17 mouse cellular contexts compared by ENCODE assay signal in the genomic region with DNA sequence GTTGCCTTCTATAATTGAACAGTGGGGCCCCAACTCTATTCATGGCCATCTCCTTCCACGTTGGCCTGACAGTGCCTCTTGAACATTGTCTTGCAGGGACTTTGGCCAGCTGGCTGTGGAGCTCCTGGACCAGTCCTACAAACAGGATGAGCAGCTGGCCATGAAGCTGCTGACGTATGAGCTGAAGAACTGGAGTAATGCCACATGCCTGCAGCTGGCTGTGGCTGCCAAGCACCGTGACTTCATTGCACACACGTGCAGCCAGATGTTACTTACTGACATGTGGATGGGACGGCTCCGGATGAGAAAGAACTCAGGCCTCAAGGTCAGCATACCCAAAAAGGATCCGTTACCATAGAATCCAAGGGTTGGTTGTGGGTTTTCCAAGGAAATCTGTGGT.
DNase-seq lines count a peak whose midpoint lies in the region; ATAC-seq and TF ChIP-seq lines count a peak whose summit lies in the region.
"Had no signal": no experiment of that assay in that cellular context is flagged by ENCODE, and none has a peak within 500 bp of the region (broad histone marks: within the 10 kb centered on the region; RNA-seq: fewer than 3 reads in every experiment).

No protein-coding gene starts in this region.

- ATAC-seq in heart, postnatal 0 days (ENCODE audit: insufficient read depth, low read depth): 0 out of 2 replicates have a peak, but pooled peaks have one; percentile 19
- no peak for ATAC-seq in megakaryocyte, adult 5-6 weeks (ENCODE audit: poor library complexity, severe bottlenecking)
- ATAC-seq: forebrain, postnatal 0 days; Patski had no signal

- H3K27me3 ChIP-seq in heart, postnatal 0 days (ENCODE audit: control insufficient read depth, insufficient read depth, low read length): no peaks in the 10 kb centered on the region
- no peaks in the 10 kb centered on the region for H3K27me3 ChIP-seq in forebrain, embryonic 10.5 days (ENCODE audit: poor library complexity, severe bottlenecking)
- H3K27me3 ChIP-seq: heart, embryonic 13.5 days; kidney, embryonic 15.5 days had no signal

- no peak overlapping the region for H3K4me2 ChIP-seq in heart, postnatal 0 days (ENCODE audit: low read depth, low read length)
- H3K4me2 ChIP-seq: heart, embryonic 13.5 days; kidney, embryonic 15.5 days; midbrain, embryonic 11.5 days had no signal

- H3K36me3 ChIP-seq in heart, postnatal 0 days (replicated peaks; ENCODE audit: control insufficient read depth, insufficient read depth, low read length): no peaks in the 10 kb centered on the region
- 0 out of 2 replicates have a peak, but pooled peaks cover 2% of the 10 kb centered on the region for H3K36me3 ChIP-seq in forebrain, embryonic 10.5 days (replicated peaks)
- H3K36me3 ChIP-seq: heart, embryonic 13.5 days; kidney, embryonic 15.5 days had no signal

- no peak for TF ChIP-seq EP300 in heart, postnatal 0 days (IDR thresholded peaks at IDR 0.05; ENCODE audit: low read depth)

- H3K9me3 ChIP-seq in heart, postnatal 0 days (replicated peaks; ENCODE audit: control insufficient read depth, low read length): no peaks in the 10 kb centered on the region
- no peaks in the 10 kb centered on the region for H3K9me3 ChIP-seq in forebrain, embryonic 10.5 days
- H3K9me3 ChIP-seq: heart, embryonic 13.5 days; kidney, embryonic 15.5 days had no signal

- no peak overlapping the region; the same call in 1 of the 2 replicates for H3K27ac ChIP-seq in gastrocnemius, adult 2 months
- no peak overlapping the region for H3K27ac ChIP-seq in heart, postnatal 0 days (ENCODE audit: low read depth)
- no peak overlapping the region for H3K27ac ChIP-seq in forebrain, embryonic 10.5 days
- H3K27ac ChIP-seq: heart, embryonic 13.5 days; kidney, embryonic 15.5 days; liver, embryonic 14.5 days had no signal

- peak; percentile 53 for DNase-seq in brain, adult 2 months (ENCODE audit: low read depth, low spot score)
- DNase-seq in gastrocnemius, adult 2 months: peak; percentile 77
- peak; percentile 16 for DNase-seq in heart, postnatal 0 days (ENCODE audit: low spot score)
- DNase-seq in lung, postnatal 14 days: peak; percentile 50
- no peak for DNase-seq in cerebellum, adult 11 months
- no peak for DNase-seq in forebrain, embryonic 10.5 days (ENCODE audit: extremely low spot score, low spot score)
- DNase-seq: cerebellum, adult 8-10 months; forebrain, postnatal 0 days; left cerebral cortex, postnatal 4 days; thymus, adult 2 months had no signal

- WGBS in heart, postnatal 0 days: 54% methylated on average over 7 of the region's 7 CpGs
- WGBS in forebrain, embryonic 10.5 days: 94% methylated on average over 7 of the region's 7 CpGs

- H3K9ac ChIP-seq in heart, postnatal 0 days (replicated peaks; ENCODE audit: low read depth, low read length): no peak overlapping the region
- H3K9ac ChIP-seq: forebrain, postnatal 0 days; heart, embryonic 13.5 days; kidney, embryonic 15.5 days; liver, embryonic 14.5 days had no signal

- no peak overlapping the region for H3K4me3 ChIP-seq in gastrocnemius, adult 2 months
- H3K4me3 ChIP-seq in heart, postnatal 0 days (ENCODE audit: low read depth, low read length): no peak overlapping the region
- H3K4me3 ChIP-seq in forebrain, embryonic 10.5 days: no peak overlapping the region
- H3K4me3 ChIP-seq: erythroblast, embryonic 14.5 days; heart, embryonic 13.5 days; kidney, embryonic 15.5 days had no signal

- intact Hi-C loops in gastrocnemius, adult 2 months (cut with DNase I): no loop called here

- TF ChIP-seq CTCF in gastrocnemius, adult 2 months (IDR thresholded peaks at IDR 0.05): no peak
- no peak for TF ChIP-seq CTCF in heart, postnatal 0 days (IDR thresholded peaks at IDR 0.05; ENCODE audit: low read depth)

- H3K4me1 ChIP-seq in heart, postnatal 0 days (ENCODE audit: control insufficient read depth, insufficient read depth): peaks cover 20% of the 10 kb centered on the region
- H3K4me1 ChIP-seq in forebrain, embryonic 10.5 days: no peaks in the 10 kb centered on the region
- H3K4me1 ChIP-seq: kidney, embryonic 15.5 days had no signal

Comparison
In these comparisons a context has a peak if more than half of its experiments do, and no peak if none do; other contexts are left out.
1. DNase-seq: peak in brain, adult 2 months (single experiment), gastrocnemius, adult 2 months (single experiment), heart, postnatal 0 days (single experiment) and lung, postnatal 14 days (single experiment); none in cerebellum, adult 11 months (single experiment) and forebrain, embryonic 10.5 days (single experiment).